Mouse (Mus musculus): ENCODE measurements at regions not wholly inside any gene's neighbourhood (a gene's known extent, or its start where the extent isn't known, plus 50 kb on each side); places are given as distances from the start of the nearest gene placed in this dataset.

DNA sequence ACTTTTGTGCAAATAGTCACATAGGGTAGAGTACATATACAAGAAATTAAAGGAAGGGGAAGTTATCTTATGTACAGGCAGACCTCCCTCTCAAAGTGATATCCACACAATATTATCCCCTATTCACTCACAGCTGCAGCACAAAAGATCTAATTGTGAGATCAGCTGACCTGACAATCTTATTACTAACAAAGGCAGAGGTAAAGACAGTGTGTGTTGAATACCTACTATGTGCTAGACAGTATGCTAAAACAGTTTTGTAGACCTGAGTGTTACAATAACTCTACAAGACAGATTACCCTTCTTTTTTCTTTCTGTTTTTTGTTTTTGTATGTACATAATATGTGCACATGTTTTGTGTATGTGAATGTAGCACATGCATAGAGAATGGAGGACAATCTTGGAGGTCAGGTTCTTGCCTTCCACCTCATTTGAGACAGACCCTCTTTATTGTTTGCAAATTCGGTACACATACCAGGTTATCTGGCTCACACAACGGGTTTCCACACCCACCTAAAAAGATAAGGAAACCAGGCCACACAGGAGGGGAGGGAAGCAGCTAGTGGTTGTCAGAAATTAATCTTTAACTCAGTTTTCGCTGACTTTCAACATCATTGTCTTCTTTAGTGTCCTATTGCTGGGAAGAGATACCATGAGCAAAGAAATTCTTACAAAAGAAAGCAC lies 118.4 kb downstream of the Gpam start:
- TF ChIP-seq CTCF (IDR thresholded peaks at IDR 0.05; ENCODE audit: low read depth, low read length), result no peak
- TF ChIP-seq POLR2A (IDR thresholded peaks at IDR 0.05; ENCODE audit: extremely low read depth, insufficient read depth, low read length), result no peak
